Mouse (Mus musculus) erythroblast, adult 5-6 weeks (primary cell): ENCODE data around the gene Grm7. TPM values are rescaled to one million over a fixed set of nuclear protein-coding genes. Genes with fewer than 3 reads are reported as not detected.

Experiments used
- ATAC-seq: replicated peaks from 2 replicates; pipeline ENCODE4 v1.8.0; 2016; ENCODE audit warnings: moderate number of reproducible peaks, mild to moderate bottlenecking, moderate TSS enrichment, inconsistent platforms; ENCODE audit not compliant: poor library complexity, low FRiP score, severe bottlenecking
- total RNA-seq, 2 experiments: library from RNA; stranded (forward) in 1 of 2; stranded (reverse) in 1 of 2; fragments of 150-400 nt in 1 of 2; fragments of 200-764, 138-1000 nt in 1 of 2; gene quantifications; 2 replicates each; pipeline versions ENCODE4 v1.2.3 to v1.2.4; 2015 to 2017; ENCODE audit warnings: low replicate concordance in 2 of 2

Grm7 gene
- total RNA-seq, 2 experiments from 2014 or later: not detected

DNA sequence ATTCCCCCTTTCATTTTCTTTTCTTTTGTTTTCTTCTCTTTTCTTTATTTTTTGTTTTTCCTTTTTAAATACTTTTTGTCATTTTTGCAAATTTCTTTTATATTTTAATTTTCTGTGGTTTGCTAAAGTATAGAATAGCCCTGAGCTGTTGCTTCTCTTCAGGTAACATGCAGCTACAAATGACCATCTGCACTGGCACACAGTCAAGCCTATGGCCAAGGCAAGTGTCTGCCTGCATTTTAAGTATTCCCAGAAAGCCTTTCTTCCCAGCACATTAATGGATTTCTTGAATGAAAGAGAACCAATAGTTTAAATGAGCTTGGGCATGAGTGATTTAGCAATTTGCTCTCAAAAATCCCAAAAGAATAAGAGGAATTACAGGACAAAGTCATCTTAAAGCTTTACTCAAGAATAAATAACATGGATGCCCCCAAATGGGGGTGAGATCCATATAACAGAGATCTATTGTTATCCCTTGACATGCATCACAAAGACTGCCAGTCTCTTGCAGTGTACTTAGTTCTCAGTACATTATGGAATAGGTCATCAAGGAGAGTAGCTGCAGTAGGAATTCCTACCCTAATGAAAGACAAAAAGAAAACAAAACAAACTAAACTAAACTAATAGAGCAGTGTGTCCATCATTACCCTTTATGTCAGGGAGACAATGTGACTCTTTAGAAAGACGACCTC, 865.5 kb downstream of the Grm7 start:
- ATAC-seq: no peak

DNA sequence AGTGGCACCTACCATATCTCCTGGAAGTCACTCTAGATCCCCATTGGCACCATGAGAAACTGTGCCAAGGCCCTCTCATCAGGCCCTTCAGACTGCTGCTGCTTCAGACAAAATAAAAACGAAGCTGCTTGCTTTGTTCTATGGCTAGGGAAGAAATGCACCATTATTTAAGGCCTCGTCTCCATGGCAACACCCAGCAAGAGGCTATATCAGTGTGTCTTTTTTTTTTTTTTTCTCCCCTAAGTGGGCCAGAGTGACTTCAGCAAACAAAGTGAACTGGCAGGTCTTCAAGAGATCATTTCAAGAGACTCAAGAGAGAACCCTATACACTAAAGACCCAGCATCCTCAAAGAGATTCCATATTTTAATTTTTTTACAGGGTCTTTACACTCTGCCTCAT, 867.0 kb downstream of the Grm7 start:
- ATAC-seq: no peak

DNA sequence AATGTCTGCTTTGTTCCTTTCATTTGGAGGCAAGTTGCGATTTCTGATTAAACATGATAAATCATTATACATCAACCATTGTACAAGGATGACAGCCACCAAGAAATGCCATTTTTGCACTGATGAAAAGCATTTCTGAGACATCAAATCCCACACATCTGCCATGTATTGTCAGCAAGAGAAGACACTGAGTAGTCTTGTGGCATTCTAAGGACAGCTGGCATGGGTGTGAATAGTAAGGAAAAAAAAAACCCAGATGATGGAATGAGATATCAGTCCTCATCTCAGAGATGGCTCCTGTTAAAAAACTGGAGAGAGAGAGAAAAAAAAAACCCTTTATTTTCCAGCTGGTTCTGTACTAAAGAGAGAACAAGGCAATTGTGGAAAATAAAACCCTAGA, 875.8 kb downstream of the Grm7 start:
- no peak for ATAC-seq

DNA sequence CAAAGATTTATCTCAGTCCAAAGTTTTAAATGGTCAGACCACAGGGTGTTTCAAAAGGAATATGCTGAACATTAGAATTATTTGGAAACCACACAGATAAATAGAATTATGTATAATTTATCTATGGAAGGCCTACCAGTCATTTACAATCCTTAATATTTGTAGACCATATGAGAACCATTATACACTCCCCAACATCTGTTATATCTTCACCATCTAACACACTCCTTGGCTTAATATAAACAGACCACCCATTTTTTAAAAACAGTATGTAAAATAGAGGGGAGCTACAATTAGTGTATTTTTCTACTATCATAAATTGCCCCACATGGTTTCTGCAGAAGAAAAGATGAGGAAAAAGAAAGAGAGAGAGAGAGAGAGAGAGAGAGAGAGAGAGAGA, 876.7 kb downstream of the Grm7 start:
- ATAC-seq: no peak

DNA sequence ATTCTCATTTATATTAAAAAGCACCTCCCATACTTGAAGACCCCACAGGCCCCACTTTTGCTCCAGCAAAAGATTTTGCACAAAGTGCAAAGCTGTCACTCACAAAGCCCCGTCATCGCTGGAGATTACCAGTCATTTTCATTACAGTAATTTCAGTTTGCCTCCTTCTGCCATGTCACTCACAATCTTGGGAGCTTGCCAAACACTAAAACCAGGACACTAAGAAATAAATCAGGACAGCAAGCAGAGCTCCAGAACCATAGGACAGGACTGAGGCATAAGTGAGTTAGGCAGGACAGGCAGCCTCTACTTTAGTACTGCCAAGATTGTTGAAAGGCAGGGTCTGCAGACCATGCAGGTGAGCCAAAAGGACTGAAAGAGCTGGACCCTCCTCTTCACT, 884.6 kb downstream of the Grm7 start:
- no peak for ATAC-seq

DNA sequence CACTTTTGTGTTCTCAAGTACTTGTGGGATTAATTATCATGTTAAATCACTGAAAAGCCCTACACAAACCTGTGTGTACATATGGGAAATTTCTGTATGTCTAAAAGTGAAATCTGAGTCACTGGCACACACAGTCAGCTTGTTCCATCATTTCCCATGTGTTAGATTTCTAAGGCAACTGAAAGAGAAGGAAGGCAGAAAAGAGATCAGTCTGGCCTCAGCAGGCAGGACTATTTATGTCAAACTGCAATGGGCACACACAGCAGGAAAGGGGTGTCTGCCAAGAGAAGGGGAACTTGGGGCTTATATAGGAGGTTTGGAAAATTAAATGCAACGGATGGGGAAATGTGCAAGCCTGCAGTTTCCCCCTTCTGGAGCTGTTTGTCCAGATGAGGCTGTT, 913.2 kb downstream of the Grm7 start:
- no peak for ATAC-seq

DNA sequence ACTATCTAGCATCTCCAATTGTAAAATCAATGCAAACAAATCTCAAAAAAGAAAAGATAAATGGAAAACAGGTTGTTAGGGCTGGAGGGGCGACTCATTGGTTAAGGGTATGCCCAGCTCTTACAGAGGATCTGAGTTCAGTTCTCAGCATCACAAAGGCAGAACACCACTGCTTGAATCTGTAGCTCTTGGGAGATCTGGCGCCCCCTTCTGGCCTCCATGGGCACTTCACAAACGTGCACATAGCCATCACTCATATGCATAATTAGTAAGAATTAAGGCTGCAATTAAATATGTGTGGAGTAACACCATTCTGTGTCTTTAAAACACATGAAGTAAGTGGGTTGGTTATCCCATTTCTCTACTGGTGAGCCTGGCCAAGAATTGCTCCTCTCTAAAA, 914.1 kb downstream of the Grm7 start:
- ATAC-seq: no peak

DNA sequence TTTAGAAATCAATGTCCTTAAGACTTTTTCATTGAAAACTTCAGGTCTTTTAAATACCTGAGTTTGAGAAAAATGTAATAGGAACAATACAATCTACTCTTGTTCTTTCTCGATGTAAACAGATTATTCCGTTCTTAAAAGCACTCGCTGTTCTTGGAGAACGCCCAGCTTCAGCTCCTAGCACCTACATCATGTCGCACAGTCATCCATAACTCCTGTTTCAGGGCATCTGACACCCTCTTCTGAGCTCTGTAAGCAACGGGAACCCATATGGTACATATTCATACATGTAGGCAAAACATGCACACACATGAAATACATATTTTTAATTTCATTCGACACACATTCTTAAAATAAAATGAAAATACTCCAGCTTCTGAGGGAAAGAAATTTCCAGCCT, 916.0 kb downstream of the Grm7 start:
- ATAC-seq: no peak

DNA sequence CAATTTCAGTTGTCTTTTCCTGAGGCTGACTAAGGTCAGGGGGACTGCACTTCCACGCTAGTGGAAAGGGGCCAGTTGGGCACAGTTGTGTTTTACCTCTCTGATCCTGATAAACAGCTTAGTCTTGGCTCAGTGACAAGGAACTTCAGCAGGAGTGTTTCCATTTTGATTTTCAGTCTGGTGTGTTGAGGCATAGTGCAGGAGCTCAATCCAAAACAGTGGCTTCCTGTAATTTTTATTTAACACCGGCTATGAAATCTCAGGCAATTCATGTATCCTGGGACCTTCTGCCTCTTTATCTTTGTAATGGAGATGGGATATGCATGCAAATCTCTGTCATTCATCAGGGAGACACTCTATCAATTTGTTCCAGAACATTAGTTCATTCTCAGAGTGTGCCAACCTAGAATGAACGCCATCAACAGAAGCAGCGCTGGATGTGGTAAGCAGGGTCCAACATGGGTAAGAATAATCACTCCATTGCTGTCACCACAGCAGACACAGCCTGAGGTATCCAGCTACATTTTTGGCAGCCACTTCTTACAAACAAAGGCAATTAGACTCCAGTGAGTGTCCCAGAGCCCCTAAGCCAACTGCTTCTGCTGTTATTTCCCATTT, 926.2 kb downstream of the Grm7 start:
- ATAC-seq: no peak

DNA sequence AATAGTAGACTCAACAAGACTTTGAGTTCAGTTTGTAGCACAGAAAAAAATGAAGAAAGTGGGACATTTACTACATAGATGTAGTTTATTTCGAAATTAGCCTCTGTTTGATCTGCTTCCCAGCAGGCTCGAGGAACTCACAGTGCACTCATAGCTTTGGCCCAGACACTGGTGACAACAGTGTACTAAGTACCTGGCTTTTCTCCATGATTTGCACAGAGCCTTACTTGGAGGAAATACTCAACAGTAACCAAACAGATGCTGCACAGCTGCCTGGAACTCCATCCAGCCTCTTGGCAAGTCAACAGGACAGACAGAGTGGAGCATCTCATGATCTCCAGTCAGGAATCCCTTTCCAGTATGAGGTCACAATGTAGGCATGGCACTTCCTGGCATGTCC, 939.5 kb downstream of the Grm7 start:
- ATAC-seq: no peak

DNA sequence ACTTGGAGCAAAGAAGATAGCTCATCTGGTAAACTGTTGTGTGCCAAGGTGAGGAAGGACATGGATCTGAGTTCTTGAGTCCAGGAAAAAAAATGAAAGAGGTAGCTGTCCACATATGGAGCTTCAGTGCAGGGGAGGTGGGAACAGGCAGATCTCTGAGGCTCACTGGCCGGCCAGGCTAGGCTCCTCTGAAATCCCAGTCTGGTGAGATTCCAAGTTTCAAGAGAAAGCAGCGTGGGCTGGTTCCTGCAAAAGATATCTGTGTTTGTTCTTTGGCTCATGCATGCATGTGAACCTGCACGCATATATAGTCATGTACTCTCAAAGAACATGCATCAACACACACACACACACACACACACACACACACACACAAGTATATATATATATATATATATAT, 942.2 kb downstream of the Grm7 start:
- ATAC-seq: no peak

DNA sequence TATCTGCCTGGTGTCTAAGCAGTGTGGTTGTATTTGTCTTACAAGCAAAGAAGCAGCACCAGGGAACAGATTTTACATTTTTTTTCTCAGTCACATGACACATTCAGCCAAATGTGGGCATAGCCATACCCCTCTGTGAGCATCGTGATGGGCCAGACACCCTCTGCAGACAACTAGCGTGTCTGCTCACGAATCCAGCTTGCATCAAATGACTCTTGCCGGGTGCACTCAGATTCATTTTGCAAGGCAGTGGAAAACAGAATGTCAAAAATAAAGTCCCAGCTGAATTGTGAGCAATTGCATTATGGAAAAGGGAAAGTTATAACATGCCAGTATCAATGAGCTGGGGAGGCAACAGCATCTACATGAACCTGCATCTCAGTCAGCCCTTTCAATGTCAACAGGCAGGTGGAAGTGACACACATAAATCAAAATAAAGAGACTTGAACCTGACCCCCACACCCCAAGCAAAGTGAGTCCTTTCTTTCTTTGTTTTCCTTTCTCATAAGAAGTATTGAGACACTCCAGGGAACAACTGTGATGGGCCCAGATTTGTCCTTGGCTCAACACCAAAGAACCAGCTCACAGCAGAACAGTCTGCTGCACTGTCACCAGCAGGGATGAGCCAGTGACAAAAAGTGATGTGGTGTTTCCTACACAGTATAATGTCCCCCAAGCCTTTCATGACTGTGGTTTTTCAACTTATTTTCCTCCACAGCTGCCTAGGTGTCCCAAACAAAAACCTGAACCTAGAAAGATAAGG, 956.7 kb downstream of the Grm7 start:
- ATAC-seq: no peak

DNA sequence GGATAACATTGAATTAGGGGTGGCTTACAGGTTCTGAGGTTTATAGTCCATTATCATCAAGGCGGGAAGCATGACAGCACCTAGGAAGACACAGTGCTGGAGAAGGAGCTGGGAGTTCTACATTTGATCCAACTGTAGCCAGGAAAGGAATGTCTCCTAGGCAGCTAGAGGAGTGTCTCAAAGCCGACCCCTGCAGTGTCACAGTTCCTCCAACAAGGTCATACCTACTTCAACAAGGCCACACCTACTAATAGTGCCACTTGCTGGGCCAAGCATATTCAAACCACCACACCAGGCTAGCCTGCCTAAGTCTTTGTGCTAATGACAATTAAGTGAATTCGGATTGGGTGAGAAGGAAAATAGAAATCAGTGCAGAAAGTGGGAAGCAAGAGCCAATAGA, 965.0 kb downstream of the Grm7 start:
- no peak for ATAC-seq

DNA sequence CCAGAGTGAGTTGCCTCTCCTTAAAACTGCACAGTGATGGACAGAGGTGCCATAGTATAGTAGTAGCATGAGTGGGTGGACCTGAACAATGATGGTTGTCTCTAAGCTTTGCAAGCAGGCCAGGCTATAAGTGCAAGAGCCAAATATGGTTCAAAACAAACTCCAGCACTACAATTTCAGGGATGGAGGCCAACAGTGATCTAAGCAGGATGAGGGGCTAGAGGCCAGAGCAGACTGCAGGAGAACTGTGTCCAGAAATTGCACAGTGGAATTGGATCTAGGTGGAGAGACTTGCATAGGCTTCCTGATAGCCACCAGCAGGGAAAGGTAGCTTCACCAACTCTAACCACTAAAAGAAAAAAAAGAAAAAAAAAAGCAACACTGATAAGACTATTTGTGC, 968.5 kb downstream of the Grm7 start:
- ATAC-seq: no peak
